In genomic region chr12:84442526-84442925, GRCm38 (mm10) we compare ENCODE assay signal across 34 mouse cellular contexts. TPM values are rescaled to one million over a fixed set of nuclear protein-coding genes. Genes with fewer than 3 reads are reported as not detected.
"Had no signal": no experiment of that assay in that cellular context is flagged by ENCODE, and none has a peak within 500 bp of the region (broad histone marks: within the 10 kb centered on the region; RNA-seq: fewer than 3 reads in every experiment).

No protein-coding gene starts in this region.

- H3K9me3 ChIP-seq: limb, embryonic 10.5 days; limb, embryonic 12.5 days; limb, embryonic 13.5 days; limb, embryonic 15.5 days; liver, embryonic 12.5 days; liver, embryonic 13.5 days; liver, embryonic 15.5 days; lung, embryonic 15.5 days; midbrain, embryonic 10.5 days; midbrain, embryonic 12.5 days; midbrain, embryonic 15.5 days; neural tube, embryonic 12.5 days had no signal

- H3K4me3 ChIP-seq: limb, embryonic 10.5 days; limb, embryonic 12.5 days; limb, embryonic 13.5 days; limb, embryonic 15.5 days; liver, embryonic 12.5 days; liver, embryonic 13.5 days; liver, embryonic 15.5 days; lung, embryonic 15.5 days; megakaryocyte, embryonic 14.5 days; midbrain, embryonic 10.5 days; midbrain, embryonic 12.5 days; midbrain, embryonic 13.5 days; midbrain, embryonic 15.5 days; myocyte; neural tube, embryonic 12.5 days had no signal

- ATAC-seq: liver, embryonic 12.5 days; liver, postnatal 0 days; lung, postnatal 0 days; midbrain, embryonic 13.5 days; midbrain, embryonic 15.5 days; midbrain, embryonic 16.5 days had no signal

- H3K4me2 ChIP-seq: limb, embryonic 12.5 days; limb, embryonic 13.5 days; limb, embryonic 15.5 days; liver, embryonic 11.5 days; liver, embryonic 12.5 days; liver, embryonic 13.5 days; liver, embryonic 15.5 days; lung, embryonic 14.5 days; lung, embryonic 15.5 days; midbrain, embryonic 11.5 days; midbrain, embryonic 12.5 days; midbrain, embryonic 13.5 days; midbrain, embryonic 15.5 days; neural tube, embryonic 12.5 days had no signal

- H3K27ac ChIP-seq: limb, embryonic 10.5 days; limb, embryonic 12.5 days; limb, embryonic 13.5 days; limb, embryonic 15.5 days; liver, embryonic 12.5 days; liver, embryonic 13.5 days; liver, embryonic 14.5 days; liver, embryonic 15.5 days; lung, embryonic 15.5 days; macrophage; midbrain, embryonic 10.5 days; midbrain, embryonic 12.5 days; midbrain, embryonic 13.5 days; midbrain, embryonic 15.5 days; neural tube, embryonic 12.5 days had no signal

- H3K36me3 ChIP-seq: limb, embryonic 10.5 days; liver, embryonic 13.5 days; midbrain, embryonic 10.5 days; midbrain, embryonic 12.5 days; neural tube, embryonic 12.5 days had no signal

- H3K4me1 ChIP-seq: limb, embryonic 10.5 days; limb, embryonic 12.5 days; limb, embryonic 13.5 days; limb, embryonic 15.5 days; liver, embryonic 12.5 days; liver, embryonic 13.5 days; liver, embryonic 15.5 days; lung, embryonic 15.5 days; midbrain, embryonic 10.5 days; midbrain, embryonic 12.5 days; midbrain, embryonic 13.5 days; midbrain, embryonic 15.5 days; neural tube, embryonic 12.5 days had no signal

- H3K9ac ChIP-seq: limb, embryonic 12.5 days; limb, embryonic 13.5 days; limb, embryonic 15.5 days; liver, embryonic 12.5 days; liver, embryonic 13.5 days; liver, embryonic 14.5 days; liver, embryonic 15.5 days; liver, postnatal 0 days; lung, embryonic 14.5 days; lung, embryonic 15.5 days; midbrain, embryonic 12.5 days; midbrain, embryonic 13.5 days; midbrain, embryonic 15.5 days; neural tube, embryonic 12.5 days had no signal

- DNase-seq: left cerebral cortex, postnatal 4 days; liver; liver, embryonic 13.5 days; liver, postnatal 0 days; lung, adult 18-20 months; lung, adult 2 months; lung, embryonic 14.5 days; lung, postnatal 10 days; lung, postnatal 14 days; lung, postnatal 36 days; lung, postnatal 4 days; midbrain, embryonic 14.5 days had no signal

- H3K27me3 ChIP-seq: limb, embryonic 12.5 days; limb, embryonic 13.5 days; limb, embryonic 15.5 days; lung, embryonic 15.5 days; midbrain, embryonic 12.5 days; midbrain, embryonic 15.5 days; neural tube, embryonic 12.5 days had no signal

RNA-seq across cellular contexts. Expression of gene Bbof1, which starts 33.7 kb away (rescaled TPM):
- total RNA-seq: monocyte, adult 5-6 weeks had no signal
- polyA plus RNA-seq: liver, adult 2 months had no signal
